Mouse (Mus musculus): ENCODE measurements around the gene 6030498E09Rik.

Gene 6030498E09Rik

DNA sequence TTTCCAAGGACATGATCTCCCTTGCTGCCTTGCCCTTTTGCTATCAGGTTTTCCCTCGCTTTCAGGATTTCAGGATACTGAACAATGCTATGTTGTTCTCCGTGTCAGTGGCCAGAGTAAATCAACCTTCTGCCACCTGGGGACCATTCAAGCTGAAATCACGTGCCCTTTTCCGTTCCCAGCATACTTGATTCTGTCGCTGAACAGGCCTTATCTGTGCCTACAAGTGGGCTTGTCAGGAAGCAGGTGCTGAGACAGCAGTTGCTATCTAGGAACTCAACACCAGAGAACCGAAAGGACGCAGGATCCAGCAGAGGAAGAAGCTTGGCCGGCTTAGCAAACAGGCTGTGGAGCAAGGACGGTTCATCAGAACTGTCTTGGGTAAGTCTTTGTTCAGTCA, at the start of gene 6030498E09Rik:
TSS of gene 6030498E09Rik (plus strand) at position 194 of the 400 bp plus-strand sequence.
- DNase-seq (ENCODE audit: low spot score) = no peak

DNA sequence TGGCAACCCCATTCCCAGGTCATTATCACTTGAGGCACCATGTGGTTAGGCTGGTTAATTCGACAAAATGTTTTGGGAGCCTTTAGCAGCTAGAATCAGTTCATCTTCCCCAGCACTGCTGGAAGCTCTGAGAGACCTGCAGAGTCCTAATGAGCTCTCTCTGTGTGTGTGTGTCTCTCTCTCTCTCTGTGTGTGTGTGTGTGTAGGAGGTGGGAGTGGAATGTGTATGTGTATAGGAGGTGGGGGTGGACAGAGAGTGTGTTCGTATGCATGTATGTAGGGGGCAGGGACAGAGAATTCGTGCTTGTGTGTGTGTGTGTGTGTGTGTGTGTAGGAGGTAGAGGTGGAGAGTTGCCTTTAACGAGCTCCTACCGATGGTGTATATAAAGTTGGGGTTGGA, 42.4 kb upstream of the 6030498E09Rik start:
- DNase-seq (ENCODE audit: low spot score) = no peak

DNA sequence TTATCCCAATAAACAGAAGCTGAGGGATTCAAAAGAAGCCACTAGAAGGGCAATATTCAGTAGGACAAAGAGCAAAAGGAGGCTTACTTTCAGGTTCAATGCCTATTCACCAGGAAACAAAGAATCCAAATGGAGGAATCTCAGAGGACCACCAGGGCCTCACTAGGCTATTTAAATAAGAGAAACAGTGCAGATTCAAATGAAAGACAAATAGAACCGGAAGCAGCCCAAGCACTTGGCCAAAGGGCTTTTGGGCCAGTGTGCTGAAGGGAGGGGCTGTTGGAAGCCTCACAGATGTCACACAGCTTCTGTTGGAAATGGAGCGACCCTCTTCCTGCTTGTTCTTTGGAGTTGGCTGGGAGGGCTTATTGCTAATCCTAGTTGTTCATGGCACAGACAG, 41.8 kb upstream of the 6030498E09Rik start:
- DNase-seq (ENCODE audit: low spot score) = no peak

DNA sequence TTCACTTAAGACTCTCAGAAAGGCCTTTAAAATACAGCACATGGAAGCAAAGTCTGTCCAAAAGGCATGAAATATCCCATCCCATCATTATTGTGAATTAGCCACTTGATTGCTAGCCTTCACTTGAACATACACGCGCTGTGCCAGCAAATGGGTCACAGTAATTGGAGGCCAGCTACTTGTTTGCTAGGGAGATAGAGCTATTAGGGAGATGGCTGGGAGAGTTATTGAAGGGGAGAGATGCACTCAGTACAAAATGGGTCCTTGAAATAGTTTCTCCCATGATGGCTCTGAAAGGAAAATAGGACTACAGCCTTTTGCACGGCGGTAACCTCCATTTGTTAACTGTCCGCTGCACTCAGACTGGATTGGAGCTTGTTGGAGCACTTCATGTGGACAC, 38.8 kb upstream of the 6030498E09Rik start:
- no peak for DNase-seq (ENCODE audit: low spot score)

DNA sequence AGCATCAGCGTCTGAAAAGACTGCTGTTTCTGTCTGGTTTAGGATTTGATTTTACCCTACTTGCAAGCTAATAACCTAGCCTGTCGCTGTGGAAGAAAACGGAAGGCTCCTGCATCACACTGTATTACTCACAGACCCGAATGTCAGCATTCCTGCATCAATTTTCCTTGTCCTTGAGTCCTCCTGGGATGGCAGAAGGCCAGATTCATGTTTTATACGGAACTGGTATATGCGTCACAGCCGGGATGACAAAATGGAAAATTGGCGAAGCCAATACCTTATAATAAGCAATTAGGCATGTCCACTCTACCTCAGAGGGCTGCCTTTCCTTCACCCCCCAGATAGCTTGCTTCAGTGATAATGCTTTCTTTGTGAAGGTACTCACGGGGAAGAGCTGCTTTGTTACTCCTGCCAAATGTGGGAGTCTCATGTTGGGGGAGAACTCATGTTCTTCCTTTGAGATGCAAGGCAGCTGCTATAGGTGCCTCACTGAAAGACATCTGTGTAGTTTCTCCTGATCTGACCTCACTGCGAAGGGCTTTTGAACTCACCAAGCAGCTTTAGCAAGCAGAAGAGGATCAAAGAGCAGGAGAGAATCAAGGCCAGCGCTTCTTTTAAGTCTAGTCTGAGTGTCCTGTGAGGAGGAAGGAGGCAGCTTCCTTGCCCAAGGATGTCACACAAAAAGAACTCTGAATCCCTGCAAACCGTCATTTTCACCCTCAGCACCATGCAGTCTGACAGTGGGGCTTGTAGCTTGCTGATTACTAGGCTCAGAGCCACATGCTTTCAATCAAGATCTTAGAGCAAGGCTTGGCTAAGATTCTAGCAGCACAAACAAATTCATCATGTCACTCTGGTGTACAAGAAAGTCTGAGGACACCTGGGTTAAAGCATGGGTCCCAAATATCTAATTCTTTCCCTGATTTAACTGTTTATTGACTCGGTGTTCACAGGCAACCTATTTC, 37.3 kb upstream of the 6030498E09Rik start:
- no peak for DNase-seq (ENCODE audit: low spot score)

DNA sequence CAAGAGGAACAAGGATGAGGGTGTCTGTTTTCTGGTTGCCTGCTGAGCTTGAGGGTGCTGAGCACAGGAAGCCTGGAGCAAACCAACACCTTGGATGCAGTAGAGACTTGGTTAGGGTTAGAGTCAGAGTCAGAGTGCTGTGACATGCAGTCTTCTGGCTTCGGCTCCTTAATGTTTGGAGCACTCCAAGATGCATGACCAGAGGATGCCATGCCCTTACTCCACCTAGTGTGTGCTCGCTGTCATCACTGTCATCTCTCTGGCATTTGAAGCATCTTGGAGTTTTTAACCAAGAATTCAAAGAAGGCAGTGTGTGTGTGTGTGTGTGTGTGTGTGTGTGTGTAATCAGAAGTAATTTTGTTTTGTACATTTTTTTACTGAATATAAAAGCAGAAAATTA, 1.0 kb upstream of the 6030498E09Rik start:
- no peak for DNase-seq (ENCODE audit: low spot score)

DNA sequence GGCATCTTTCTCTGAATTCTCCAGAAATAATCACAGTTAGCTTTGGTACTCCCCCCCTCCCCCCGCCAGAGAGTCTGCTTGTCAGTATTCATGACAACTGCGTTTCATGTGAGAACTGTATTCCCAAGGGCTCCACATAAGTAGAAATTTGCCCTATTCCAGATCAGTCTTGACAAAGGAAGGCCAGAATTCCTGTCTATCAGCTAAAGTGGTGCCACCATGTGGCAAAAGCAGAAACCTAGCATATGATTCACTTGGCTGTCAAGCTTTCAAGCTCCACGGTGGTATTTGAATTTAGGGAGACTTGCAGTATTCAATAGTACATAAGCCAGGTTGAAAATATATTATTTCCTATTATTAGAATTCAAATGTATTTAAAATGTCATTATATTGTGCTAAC, 585 bp upstream of the 6030498E09Rik start:
- DNase-seq (ENCODE audit: low spot score) = peak; percentile 40

DNA sequence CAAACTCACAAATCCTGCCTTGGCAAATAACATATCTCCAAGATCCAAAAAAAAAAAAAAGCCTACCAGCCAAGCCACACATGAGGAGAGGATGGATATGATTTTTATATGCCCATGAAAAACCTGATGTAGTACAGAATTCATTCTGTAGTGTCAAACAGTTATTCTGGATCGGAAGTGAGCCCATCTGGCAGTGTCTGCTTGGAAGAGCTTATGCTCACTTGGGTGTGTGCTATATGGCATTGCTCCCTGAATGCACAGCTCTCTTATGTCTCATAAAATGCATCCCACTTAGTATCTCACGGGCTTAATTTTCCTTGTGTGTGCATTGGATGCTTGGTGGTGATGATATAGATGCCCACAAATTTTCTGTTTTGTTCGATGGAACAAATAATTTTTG, 21.9 kb downstream of the 6030498E09Rik start:
- DNase-seq (ENCODE audit: low spot score) = no peak

DNA sequence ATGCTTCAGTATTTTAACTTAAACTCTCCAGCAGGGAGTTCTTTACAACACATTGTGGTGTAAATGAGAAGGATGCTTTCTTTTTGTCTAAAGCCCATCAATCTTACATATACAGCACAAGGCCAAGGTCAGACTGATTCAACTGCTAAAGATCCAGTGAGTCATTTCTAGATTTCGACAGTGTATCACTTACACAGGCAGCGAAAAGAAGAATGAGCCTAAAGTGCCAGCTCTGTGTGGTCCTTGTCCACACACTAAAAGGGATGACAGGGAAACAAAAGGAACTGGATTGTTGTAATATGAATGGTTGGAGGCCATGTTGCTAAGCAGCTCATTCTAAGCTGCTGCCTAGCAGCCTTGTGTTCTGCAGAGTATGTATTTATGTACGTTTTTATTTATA, 41.5 kb downstream of the 6030498E09Rik start:
- no peak for DNase-seq (ENCODE audit: low spot score)

DNA sequence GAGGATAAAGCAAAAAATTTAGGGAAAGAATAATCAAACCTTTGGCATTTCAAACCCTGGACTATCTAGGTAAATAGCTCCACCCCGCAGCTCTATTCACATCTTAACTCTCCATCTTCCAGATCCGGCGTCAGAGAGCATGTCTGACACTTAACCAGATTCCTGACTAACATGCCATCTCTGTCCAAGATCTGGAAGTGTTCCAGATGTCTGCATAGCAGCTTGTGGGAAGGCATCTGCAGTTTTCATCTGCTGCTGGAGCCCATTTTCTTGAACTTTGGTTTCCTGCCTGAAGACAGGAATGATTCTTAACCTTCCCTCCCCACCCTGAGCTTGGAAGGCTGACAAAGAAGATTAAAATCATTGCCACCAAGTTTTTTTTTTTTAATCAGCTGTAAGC, 44.4 kb downstream of the 6030498E09Rik start:
- no peak for DNase-seq (ENCODE audit: low spot score)

DNA sequence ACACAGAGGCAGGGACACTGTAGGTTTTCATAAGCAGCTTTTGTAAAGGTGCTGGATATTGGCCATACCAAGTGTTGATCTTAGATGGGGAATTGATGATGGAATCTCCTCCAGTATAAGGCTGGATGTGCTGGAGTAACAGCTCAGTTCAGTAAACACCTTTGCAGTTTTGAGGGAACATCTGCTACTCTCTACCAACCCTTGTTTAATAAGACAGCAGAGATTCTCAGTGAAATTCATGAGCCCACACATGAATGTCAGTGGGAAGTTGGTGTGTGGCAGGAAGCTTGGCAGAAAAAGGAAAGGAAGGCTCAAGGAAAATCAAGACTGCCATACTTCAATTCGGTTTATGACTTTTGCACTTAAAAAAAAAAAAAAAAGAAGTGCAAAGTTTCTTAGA, 186.1 kb downstream of the 6030498E09Rik start:
- no peak for DNase-seq (ENCODE audit: low spot score)

DNA sequence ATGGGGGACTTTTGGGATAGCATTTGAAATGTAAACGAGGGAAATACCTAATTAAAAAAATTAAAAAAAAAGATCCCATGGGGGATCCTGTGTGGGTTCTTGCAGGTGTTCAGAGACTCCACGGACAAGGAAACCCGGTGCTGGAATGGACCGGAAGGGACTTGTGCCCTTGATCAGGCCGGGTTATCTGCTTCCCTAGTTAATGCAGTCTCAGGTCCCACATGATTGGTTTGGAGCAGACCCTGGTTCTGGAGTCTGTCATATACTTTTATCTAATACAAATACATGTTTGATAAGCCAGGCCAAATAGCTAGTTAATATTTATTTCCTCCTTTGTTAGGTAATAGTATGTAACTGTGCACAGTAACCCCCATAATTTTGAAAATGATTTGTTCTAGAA, 223.8 kb downstream of the 6030498E09Rik start:
- DNase-seq (ENCODE audit: low spot score) = no peak

Data from testis, postnatal 10 days (tissue).